Mouse (Mus musculus) heart, adult 18-20 months (tissue): Measurements from ENCODE around the gene Jup. TPM values are rescaled to one million over a fixed set of nuclear protein-coding genes. Genes with fewer than 3 reads are reported as not detected.

ENCODE experiments used
- DNase-seq, 2 experiments: peaks; one replicate each; pipeline ENCODE4 v3.0.0; 2021 to 2022; ENCODE audit warnings: mixed read lengths in 1 of 2
- long read RNA-seq, 2 experiments: library from polyadenylated mRNA; stranded (forward); transcript quantifications; one replicate each; pipeline ENCODE4 v2.0.0; 2021
- total RNA-seq, 2 experiments: library from RNA; stranded (reverse); gene quantifications; 2 replicates each; pipeline ENCODE4 v1.2.3; 2021

Gene Jup
- 100 to 1,000 TPM; 208 to 239 TPM for total RNA-seq
- long read RNA-seq, experiment 1, transcript Jup-204 (2 exons, 2,913 nt) = minor isoform, 7 of 107 reads
- long read RNA-seq, experiment 1, transcript Jup-201 (14 exons, 3,205 nt) = major isoform, 34 of 107 reads
- long read RNA-seq, experiment 1, partial matches to known transcripts = 8 of 107 reads
- long read RNA-seq, experiment 1, other reads (novel, unspliced or antisense) = 58 of 107 reads
- long read RNA-seq, experiment 2, transcript Jup-204 (2 exons, 2,913 nt) = minor isoform, 5 of 67 reads
- long read RNA-seq, experiment 2, transcript Jup-201 (14 exons, 3,205 nt) = major isoform, 15 of 67 reads
- long read RNA-seq, experiment 2, partial matches to known transcripts = 3 of 67 reads
- long read RNA-seq, experiment 2, other reads (novel, unspliced or antisense) = 44 of 67 reads

DNA sequence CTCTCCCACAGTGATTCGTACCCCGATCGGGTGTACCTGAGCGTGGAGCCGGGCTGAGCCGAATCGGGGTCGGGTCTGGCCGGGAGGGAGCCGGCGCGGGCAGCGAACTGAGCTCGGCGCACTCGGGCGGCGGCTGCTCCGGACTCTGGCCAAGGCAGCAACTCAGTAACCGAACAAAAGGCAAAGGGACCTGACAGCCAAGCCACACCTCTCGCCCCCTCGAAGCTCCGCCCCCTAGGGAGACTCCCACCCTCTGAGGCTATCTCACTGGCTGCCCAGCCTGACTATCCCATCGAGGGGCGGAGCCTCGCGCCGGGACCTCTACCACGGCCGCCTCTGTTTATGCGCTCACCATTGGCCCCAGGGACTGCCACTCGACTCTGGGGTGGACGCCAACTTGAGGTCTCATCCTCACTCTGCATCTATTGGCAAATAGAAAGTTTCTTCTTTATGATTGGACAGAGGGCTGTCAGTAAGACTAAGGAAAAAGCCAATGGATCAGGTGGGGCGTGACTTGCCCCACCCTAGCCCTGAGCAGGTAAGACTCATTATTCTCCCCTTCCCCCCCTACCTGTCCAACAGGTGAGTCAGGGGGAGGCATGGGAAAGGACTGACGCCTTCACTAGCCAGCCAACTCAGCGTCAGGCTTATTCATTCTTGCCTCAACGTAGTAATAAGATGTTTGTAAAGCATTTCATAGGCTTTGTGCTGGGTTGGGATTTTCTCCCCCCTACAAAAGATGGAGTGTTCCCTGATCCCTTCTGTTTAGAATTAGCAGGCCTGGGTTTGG lies at the start of gene Jup:
Gene Jup (minus strand): TSS at position 164 of the 790 bp plus-strand sequence.
- DNase-seq = peak; percentile 100

GRCm38 (mm10) chr11:100442625-100443024 lies 45.1 kb upstream of the Jup start:
- DNase-seq = no peak

DNA sequence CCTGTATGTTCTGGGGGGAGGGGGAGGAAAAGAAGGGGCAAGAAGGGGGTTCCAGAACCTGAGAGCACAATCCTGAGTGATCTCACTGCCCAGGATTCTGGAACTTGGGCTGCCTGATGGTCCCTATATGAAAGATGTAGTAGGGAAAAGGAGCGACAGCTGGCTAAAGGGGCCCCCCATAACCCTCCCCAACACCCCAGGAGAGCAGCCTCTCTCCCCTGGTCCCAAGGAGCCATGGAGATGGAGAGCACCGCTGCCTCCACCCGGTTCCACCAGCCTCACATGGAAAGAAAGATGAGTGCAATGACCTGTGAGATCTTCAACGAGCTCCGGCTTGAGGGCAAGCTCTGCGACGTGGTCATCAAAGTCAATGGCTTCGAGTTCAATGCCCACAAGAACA lies 44.2 kb upstream of the Jup start, which contains the start of the genes Nt5c3b and Klhl10:
Gene Nt5c3b (minus strand): TSS at position 12 of the 400 bp plus-strand sequence.
Gene Klhl10 (plus strand): TSS at position 121 of the 400 bp plus-strand sequence.
- DNase-seq = no peak

DNA sequence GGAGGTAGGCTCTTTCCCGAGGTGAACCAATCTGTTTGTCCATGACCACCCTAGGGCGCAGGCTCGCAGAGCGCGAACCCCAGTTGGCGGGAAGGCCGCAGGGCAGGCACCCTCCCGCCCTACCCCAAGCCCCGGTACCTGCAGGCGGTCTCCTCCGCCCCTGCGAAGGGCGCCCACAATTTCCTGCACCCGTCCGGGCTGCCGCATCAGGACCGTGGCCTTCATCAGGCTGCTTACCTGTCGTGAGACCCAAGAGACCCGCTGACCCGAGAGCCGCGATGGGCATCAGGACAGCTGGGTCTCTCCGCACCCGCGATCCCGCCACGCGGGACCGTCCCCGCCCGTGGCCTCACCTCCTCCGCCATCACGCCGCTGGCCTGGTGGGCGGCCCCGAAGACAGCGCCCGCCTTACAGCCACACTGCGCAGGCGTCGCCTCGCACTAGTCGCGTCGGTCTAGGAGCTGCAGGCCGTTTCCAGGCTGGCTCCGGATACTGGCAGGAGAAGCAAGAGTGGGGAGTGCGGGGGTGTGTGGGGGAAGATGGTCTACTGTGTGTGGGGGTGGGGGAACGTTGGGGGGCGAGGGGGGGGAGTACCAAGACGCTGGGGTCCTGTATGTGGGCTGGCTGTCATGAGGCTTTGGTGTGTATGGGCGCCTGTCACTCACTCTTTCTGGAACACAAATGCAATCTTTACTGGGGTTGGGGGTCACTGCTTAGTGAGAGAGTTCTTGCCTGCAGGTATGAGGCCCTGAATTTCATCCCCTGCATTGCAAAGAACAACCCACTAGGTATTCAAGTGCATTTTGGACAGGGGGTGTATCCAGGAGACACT lies 43.3 kb upstream of the Jup start:
- peak; percentile 90 to 91 for DNase-seq

DNA sequence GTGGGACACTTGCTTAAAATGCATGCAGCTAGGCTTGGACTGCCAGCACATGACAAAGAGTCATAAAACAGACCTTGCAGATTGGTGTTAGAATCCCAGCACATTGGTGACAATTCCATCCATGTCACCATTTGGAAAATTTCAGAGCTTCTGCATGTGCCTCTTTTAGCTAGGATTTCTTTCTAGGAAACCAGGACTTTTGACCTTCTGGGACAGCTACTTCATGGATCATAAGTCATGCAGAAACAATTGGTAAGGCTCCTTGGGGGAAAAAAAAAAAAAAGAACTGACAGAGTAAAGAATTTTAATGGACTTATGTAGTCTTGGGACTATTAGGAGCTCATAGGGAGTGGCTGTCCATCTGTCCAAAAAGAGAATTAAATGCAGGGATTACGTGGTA lies 40.3 kb upstream of the Jup start:
- no peak for DNase-seq

DNA sequence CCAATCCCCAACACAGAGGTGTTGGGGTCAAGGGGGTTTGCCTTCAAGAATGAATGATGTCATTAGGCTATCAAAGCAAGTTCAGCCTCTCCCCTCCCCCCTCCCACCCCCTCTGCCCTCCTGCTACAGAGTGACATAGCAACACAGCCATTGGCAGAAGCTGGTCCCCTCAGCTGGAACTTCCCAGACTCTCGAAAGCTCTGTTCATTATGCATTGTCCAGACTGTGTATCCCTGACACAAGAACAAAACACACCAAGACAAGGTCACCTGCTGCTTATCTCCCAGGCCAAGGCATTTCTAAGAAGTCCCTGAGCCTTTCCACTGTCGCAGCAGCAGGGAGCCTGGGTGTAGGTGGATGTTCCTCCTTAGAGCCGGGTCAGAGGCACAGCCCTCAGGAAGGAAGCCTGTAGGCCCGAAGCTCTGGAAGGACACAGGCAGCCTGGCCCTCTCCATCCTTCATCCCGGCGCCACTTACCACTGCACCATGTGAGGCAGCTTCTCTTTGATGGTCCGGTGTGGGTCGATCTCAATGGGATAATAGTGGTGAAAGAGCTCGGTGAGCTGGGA lies 38.2 kb upstream of the Jup start:
- DNase-seq = no peak

DNA sequence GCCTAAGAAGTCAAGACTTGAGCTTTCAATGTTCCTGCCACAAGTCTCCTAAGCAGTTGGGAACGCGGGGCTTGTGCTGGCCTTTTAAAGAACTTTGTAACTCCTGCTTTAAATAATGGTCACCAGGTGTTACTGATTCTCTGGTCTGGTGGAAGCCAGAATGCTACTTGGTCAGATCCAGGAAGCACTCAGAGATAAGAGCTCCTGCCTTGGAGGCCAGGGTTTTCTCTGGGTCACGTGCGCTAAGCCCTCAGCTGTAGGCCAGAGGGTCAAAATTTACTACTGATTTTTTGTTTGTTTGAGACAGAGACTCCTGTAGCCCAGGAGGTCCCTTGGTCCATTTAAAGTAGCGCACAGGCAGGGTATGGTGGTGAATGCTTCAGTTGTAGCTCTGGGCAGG lies 34.4 kb upstream of the Jup start:
- no peak for DNase-seq

DNA sequence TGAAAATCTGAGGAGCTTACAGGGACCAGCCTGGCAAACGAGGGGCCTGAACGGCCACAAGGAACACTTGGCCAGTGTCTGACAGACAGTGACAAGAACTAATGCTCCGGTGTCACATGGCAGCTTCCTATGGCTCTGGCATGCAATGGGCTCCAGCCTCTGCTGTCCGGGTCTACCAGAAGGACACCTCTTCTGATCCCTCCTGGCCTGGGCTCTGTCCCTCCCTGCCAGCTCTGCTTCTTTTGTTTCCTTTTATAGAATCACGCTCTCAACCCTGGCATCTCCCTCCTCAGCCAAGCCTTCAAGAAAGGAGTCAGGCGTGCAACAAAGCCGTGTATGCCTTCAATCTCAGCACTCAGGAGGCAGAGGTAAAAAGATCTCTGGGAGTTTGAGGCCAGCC lies 32.5 kb upstream of the Jup start:
- peak; percentile 54 to 74 for DNase-seq

GRCm38 (mm10) chr11:100428612-100429199 lies 31.1 kb upstream of the Jup start:
- DNase-seq = peak; percentile 55 to 64

DNA sequence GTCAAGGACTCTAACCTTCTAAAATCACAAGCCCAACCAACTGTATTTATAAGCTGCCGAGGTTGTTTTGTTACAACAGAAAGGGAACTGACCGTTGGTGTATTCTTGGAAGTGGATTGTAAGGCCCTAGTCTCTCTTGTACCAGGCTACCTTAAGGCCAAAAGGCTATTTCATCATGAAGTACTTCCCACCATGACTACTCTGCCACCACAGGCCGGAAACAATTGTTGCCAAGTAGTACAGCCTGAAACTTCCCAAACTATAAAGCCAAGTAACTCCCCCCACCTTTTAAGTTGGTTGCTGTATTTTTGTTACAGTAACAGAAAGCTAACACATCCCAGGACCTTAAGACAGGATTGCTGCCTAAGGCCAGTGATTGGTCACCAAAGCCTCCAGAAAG lies 29.3 kb upstream of the Jup start:
- no peak for DNase-seq

GRCm38 (mm10) chr11:100425851-100426250 lies 28.3 kb upstream of the Jup start:
- DNase-seq = peak; percentile 76 to 87

- no peak for DNase-seq
These were observed 26.3 kb upstream of the Jup start for GRCm38 (mm10) chr11:100423836-100424235.

- DNase-seq = no peak
These were observed 24.0 kb upstream of the Jup start for GRCm38 (mm10) chr11:100421537-100421936.

DNA sequence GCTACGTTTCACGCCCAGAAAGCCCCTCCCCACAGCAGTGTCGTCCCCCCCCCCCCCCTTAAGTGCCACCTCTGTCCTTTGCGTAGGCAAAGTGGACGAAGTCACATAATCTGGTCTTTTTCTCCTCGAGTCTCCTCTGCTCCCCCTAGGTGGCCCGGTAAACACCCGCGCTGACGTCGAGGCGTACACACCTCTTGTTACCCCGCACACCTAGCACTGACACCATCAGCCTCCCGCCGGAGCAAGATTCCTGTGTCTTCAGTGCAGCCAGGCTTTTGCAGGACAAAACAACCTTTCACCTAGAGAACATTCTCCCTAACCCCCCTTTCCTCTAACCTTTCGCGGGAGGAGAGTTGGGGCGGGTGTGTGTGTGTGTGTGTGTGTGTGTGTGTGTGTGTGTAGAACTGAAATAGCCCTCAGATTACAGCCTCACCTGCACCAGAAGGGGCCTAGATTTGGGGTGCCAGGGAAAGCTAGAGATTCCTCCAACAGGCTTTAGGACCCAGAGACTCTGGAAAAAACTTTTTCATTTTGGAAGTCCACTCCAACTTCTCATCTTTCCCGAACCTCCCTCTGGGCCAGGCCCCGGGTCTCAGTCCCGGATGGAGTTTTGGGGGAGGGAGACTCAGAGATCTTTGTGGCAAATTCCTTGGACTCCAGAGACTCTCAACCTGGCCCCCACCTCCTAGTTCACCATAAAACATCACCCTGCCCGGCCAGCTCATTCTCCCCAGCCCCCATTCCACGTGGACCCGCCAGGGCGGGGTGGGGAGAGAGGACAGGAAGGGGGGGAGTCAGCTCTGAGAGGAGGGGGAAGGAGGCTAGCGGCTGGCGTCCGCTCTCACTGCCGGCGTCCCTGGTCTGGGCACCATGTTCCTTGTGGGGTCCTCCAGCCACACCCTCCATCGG lies 17.6 kb upstream of the Jup start, which contains the start of gene Fkbp10:
Gene Fkbp10 (plus strand): TSS at position 784 of the 909 bp plus-strand sequence.
- DNase-seq = peak; percentile 79 to 80

DNA sequence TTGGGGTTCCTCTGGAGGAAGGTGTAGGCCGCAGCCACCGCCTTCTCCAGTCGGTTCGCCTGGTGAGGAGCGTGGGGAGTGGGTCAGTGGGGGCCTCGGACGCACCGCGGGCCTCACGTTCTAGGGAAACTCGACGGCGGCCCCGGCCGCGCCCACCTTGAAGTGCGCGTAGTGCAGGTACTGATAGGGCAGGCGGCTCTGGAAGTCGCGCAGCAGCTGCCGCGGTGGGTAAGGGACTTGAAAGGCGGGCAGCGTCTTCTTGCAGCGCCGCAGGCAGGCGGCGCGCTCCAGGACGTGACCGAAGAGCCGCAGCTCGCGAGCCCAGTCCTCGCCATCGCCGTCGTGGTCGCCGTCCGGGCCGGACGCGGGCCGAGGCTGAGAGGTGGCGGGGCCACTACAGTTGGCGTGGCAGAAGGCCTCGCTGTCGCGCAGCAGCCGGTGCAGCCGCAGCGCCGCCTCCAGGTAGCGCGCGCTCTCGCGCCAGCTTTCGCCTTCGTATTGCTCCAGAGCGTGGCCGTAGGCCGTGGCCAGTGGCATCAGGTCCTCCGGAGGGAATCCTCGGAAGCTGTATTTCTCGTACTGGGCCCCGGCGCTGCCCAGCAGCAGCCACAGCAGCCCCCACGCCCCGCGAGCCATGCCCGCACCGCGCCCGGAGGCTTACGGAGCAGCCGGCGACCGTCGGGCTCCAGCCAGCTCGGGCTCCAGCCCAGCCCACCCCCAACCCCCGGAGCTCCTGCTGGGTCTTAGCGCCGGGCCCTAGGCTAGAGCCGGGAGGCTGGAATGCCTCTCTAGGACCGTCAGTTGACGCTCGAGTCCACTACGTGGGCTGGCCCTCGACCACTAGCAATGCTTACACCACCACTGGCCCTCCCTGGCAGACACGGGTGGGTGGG lies 16.7 kb upstream of the Jup start, which contains the start of gene P3h4:
Gene P3h4 (minus strand): TSS at position 816 of the 893 bp plus-strand sequence.
- DNase-seq = peak; percentile 87 to 88

GRCm38 (mm10) chr11:100413541-100413940 lies 16.0 kb upstream of the Jup start:
- no peak for DNase-seq

DNA sequence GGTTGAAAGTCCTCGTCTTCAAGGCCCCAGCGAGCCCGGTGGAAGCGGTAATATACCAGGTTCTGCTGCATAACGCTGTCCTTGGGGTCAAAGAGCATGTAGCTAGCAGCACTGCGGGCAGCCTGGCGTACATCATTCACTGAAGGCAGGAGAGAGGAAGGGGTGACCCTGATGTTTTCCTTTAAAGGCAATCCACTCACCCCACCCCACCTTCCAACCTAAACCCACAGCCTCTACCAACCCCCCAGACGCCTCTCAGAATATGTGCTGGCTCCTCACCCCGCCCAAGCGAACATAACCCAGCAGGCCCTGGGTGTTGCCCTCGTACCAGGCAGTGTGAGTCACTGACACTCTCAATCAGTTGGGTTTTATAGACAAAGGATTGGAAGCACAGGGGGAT lies 14.2 kb upstream of the Jup start:
- DNase-seq = no peak

DNA sequence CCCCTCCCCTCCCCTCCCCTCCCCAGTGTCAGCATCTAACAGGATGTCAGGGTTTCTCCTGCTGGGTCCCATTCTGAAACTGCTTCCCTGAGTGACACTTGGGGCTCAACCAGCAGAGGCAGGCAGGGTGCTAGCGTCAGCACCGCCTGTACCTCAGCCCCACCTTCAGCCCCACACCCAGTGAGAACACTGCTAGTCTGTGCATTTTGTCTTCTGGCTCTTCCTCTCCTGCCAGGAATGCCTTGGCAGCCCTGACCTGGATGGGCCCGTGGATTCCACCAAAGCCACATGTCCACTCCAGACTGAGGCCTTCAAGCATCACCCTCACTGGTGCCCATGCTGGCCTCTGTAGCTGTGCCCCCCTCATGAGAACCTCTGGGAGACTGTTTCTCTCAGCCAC lies 12.1 kb upstream of the Jup start:
- DNase-seq = no peak

- DNase-seq = no peak
These were observed 11.4 kb upstream of the Jup start for GRCm38 (mm10) chr11:100408835-100409462.
